Comparison of ENCODE assay signal across 27 mouse cellular contexts in genomic region chr7:28430512-28430911, GRCm38 (mm10). TPM values are rescaled to one million over a fixed set of nuclear protein-coding genes. Genes with fewer than 3 reads are reported as not detected.
A peak's percentile ranks its signal among the peaks of the same experiment; 100 is the strongest.
DNase-seq lines count a peak whose midpoint lies in the region; ATAC-seq lines count a peak whose summit lies in the region.
"Had no signal": no experiment of that assay in that cellular context is flagged by ENCODE, and none has a peak within 500 bp of the region (broad histone marks: within the 10 kb centered on the region; RNA-seq: fewer than 3 reads in every experiment).

No protein-coding gene starts in this region.

- H3K9me3 ChIP-seq in liver, embryonic 15.5 days (replicated peaks) = no peaks in the 10 kb centered on the region
- no peaks in the 10 kb centered on the region for H3K9me3 ChIP-seq in megakaryocyte, embryonic 14.5 days
- no peaks in the 10 kb centered on the region for H3K9me3 ChIP-seq in forebrain, embryonic 12.5 days
- no peaks in the 10 kb centered on the region for H3K9me3 ChIP-seq in forebrain, embryonic 15.5 days
- H3K9me3 ChIP-seq: embryonic facial prominence, embryonic 13.5 days; G1E; hindbrain, embryonic 10.5 days; hindbrain, embryonic 15.5 days; limb, embryonic 12.5 days; midbrain, embryonic 12.5 days had no signal

- ATAC-seq in common myeloid progenitor, adult 5-6 weeks (replicated peaks; ENCODE audit: low read depth, poor library complexity, severe bottlenecking) = 0 out of 2 replicates have a peak, but pooled peaks have one; percentile 26
- no peak for ATAC-seq in liver, embryonic 15.5 days (ENCODE audit: insufficient read depth)
- ATAC-seq in forebrain, embryonic 12.5 days (ENCODE audit: low FRiP score) = no peak
- ATAC-seq in forebrain, embryonic 15.5 days (replicated peaks) = no peak
- ATAC-seq: inflammation-experienced regulatory T-cells, adult 6 months; lung, postnatal 0 days had no signal

- no peak overlapping the region for H3K4me3 ChIP-seq in liver, embryonic 15.5 days (replicated peaks)
- peak overlapping the region; percentile 34 for H3K4me3 ChIP-seq in megakaryocyte, embryonic 14.5 days (replicated peaks)
- no peak overlapping the region for H3K4me3 ChIP-seq in forebrain, embryonic 12.5 days (replicated peaks)
- H3K4me3 ChIP-seq in forebrain, embryonic 15.5 days = no peak overlapping the region
- H3K4me3 ChIP-seq: embryonic facial prominence, embryonic 13.5 days; hindbrain, embryonic 10.5 days; hindbrain, embryonic 15.5 days; left cerebral cortex, adult 2 months; limb, embryonic 12.5 days; midbrain, embryonic 12.5 days had no signal

- 8% methylated on average over 1 of the region's 1 CpGs for WGBS in liver, embryonic 15.5 days (ENCODE audit: insufficient replicate concordance)
- WGBS in forebrain, embryonic 12.5 days = 90% methylated on average over 1 of the region's 1 CpGs
- WGBS in forebrain, embryonic 15.5 days = 87% methylated on average over 1 of the region's 1 CpGs

- peak; percentile 23 for DNase-seq in A20 (ENCODE audit: low read depth, low spot score)
- DNase-seq in urinary bladder, adult 2 months (ENCODE audit: low spot score) = no peak
- DNase-seq: adrenal gland, adult 8-10 months; cerebellum, adult 9-10 months; gastrocnemius, postnatal 36 days; heart, postnatal 14 days; kidney, adult 11 months; kidney, postnatal 14 days; lung, adult 18-20 months; lung, postnatal 4 days; retina, postnatal 1 day; right cerebral cortex, postnatal 14 days had no signal

- peaks cover 66% of the 10 kb centered on the region for H3K4me1 ChIP-seq in liver, embryonic 15.5 days (replicated peaks)
- H3K4me1 ChIP-seq in megakaryocyte, embryonic 14.5 days = peaks cover 75% of the 10 kb centered on the region
- H3K4me1 ChIP-seq in forebrain, embryonic 12.5 days = peaks cover 29% of the 10 kb centered on the region
- H3K4me1 ChIP-seq in forebrain, embryonic 15.5 days = peaks cover 37% of the 10 kb centered on the region

- no peaks in the 10 kb centered on the region for H3K27me3 ChIP-seq in liver, embryonic 15.5 days
- no peaks in the 10 kb centered on the region for H3K27me3 ChIP-seq in megakaryocyte, embryonic 14.5 days (replicated peaks)
- H3K27me3 ChIP-seq in forebrain, embryonic 12.5 days = no peaks in the 10 kb centered on the region
- no peaks in the 10 kb centered on the region for H3K27me3 ChIP-seq in forebrain, embryonic 15.5 days
- H3K27me3 ChIP-seq: embryonic facial prominence, embryonic 13.5 days; hindbrain, embryonic 15.5 days; limb, embryonic 12.5 days; midbrain, embryonic 12.5 days had no signal

- 0 out of 2 replicates have a peak overlapping the region, but pooled peaks have one; percentile 84 for H3K27ac ChIP-seq in liver, embryonic 15.5 days (replicated peaks)
- no peak overlapping the region for H3K27ac ChIP-seq in forebrain, embryonic 12.5 days
- H3K27ac ChIP-seq in forebrain, embryonic 15.5 days (replicated peaks) = no peak overlapping the region
- H3K27ac ChIP-seq: embryonic facial prominence, embryonic 13.5 days; hindbrain, embryonic 10.5 days; hindbrain, embryonic 15.5 days; left cerebral cortex, adult 2 months; limb, embryonic 12.5 days; midbrain, embryonic 12.5 days had no signal

- peaks cover 30% of the 10 kb centered on the region for H3K36me3 ChIP-seq in liver, embryonic 15.5 days (replicated peaks)
- H3K36me3 ChIP-seq in megakaryocyte, embryonic 14.5 days (replicated peaks; ENCODE audit: low read length) = peaks cover 52% of the 10 kb centered on the region
- peaks cover 38% of the 10 kb centered on the region; the same call in 1 of the 2 replicates for H3K36me3 ChIP-seq in forebrain, embryonic 12.5 days (replicated peaks)
- H3K36me3 ChIP-seq in forebrain, embryonic 15.5 days = 0 out of 2 replicates have a peak, but pooled peaks cover 3% of the 10 kb centered on the region
- H3K36me3 ChIP-seq: hindbrain, embryonic 15.5 days had no signal

- no peak overlapping the region for H3K9ac ChIP-seq in liver, embryonic 15.5 days
- no peak overlapping the region for H3K9ac ChIP-seq in forebrain, embryonic 12.5 days
- H3K9ac ChIP-seq in forebrain, embryonic 15.5 days (replicated peaks) = no peak overlapping the region
- H3K9ac ChIP-seq: embryonic facial prominence, embryonic 13.5 days; hindbrain, embryonic 15.5 days; limb, embryonic 12.5 days; midbrain, embryonic 12.5 days had no signal

- peak overlapping the region; percentile 11; the same call in 1 of the 2 replicates for H3K4me2 ChIP-seq in liver, embryonic 15.5 days
- no peak overlapping the region for H3K4me2 ChIP-seq in forebrain, embryonic 12.5 days
- no peak overlapping the region for H3K4me2 ChIP-seq in forebrain, embryonic 15.5 days (replicated peaks)
- H3K4me2 ChIP-seq: embryonic facial prominence, embryonic 13.5 days; hindbrain, embryonic 15.5 days; limb, embryonic 12.5 days; midbrain, embryonic 12.5 days had no signal

RNA-seq across cellular contexts. Expression of gene Gmfg, which starts 6.7 kb away (rescaled TPM):
- 583 and 663 TPM in 2 replicates for total RNA-seq in common myeloid progenitor, adult 5-6 weeks (2017)
- polyA plus RNA-seq in liver, embryonic 15.5 days (2015; fragmentation: Nextera tagmentation; extraction: Ambion mirVana) = 32.4 and 35.6 TPM in 2 replicates
- polyA plus RNA-seq in megakaryocyte, embryonic 14.5 days (2012; ENCODE audit: insufficient read depth, low replicate concordance) = 4.7 and 41.3 TPM in 2 replicates
- polyA plus RNA-seq in forebrain, embryonic 12.5 days (2016; fragmentation: Nextera tagmentation; extraction: Ambion mirVana) = 3.4 and 4.5 TPM in 2 replicates
- polyA plus RNA-seq in urinary bladder, adult 2 months (2012; rRNA removed) = 18.6 and 20.7 TPM in 2 replicates
- 4.0 and 4.7 TPM in 2 replicates for polyA plus RNA-seq in forebrain, embryonic 15.5 days (2015; fragmentation: Nextera tagmentation; extraction: Ambion mirVana)
- polyA plus RNA-seq: C2C12 had no signal

RNA-seq across cellular contexts. Expression of gene Lrfn1, which starts 21.3 kb away (rescaled TPM):
- total RNA-seq in common myeloid progenitor, adult 5-6 weeks (2017) = 2.1 and 2.9 TPM in 2 replicates
- 0.09 and 0.20 TPM in 2 replicates for polyA plus RNA-seq in liver, embryonic 15.5 days (2015; fragmentation: Nextera tagmentation; extraction: Ambion mirVana)
- 3.4 and 4.0 TPM in 2 replicates for polyA plus RNA-seq in megakaryocyte, embryonic 14.5 days (2012; ENCODE audit: insufficient read depth, low replicate concordance)
- 6.7 and 8.8 TPM in 2 replicates for polyA plus RNA-seq in forebrain, embryonic 12.5 days (2016; fragmentation: Nextera tagmentation; extraction: Ambion mirVana)
- polyA plus RNA-seq in urinary bladder, adult 2 months (2012; rRNA removed) = 3.9 and 4.3 TPM in 2 replicates
- polyA plus RNA-seq in forebrain, embryonic 15.5 days (2015; fragmentation: Nextera tagmentation; extraction: Ambion mirVana) = 10.9 and 13.0 TPM in 2 replicates
- polyA plus RNA-seq: C2C12 had no signal

RNA-seq across cellular contexts. Expression of gene Paf1, which starts 37.8 kb away (rescaled TPM):
- total RNA-seq in common myeloid progenitor, adult 5-6 weeks (2017) = 149 and 190 TPM in 2 replicates
- 24.6 and 26.2 TPM in 2 replicates for polyA plus RNA-seq in liver, embryonic 15.5 days (2015; fragmentation: Nextera tagmentation; extraction: Ambion mirVana)
- 38.6 and 78.0 TPM in 2 replicates for polyA plus RNA-seq in megakaryocyte, embryonic 14.5 days (2012; ENCODE audit: insufficient read depth, low replicate concordance)
- polyA plus RNA-seq in forebrain, embryonic 12.5 days (2016; fragmentation: Nextera tagmentation; extraction: Ambion mirVana) = 84.6 and 86.2 TPM in 2 replicates
- polyA plus RNA-seq in urinary bladder, adult 2 months (2012; rRNA removed) = 108 and 130 TPM in 2 replicates
- polyA plus RNA-seq in forebrain, embryonic 15.5 days (2015; fragmentation: Nextera tagmentation; extraction: Ambion mirVana) = 98.0 and 106 TPM in 2 replicates

RNA-seq across cellular contexts. Expression of gene Med29, which starts 38.0 kb away (rescaled TPM):
- 16.6 and 21.3 TPM in 2 replicates for total RNA-seq in common myeloid progenitor, adult 5-6 weeks (2017)
- polyA plus RNA-seq in liver, embryonic 15.5 days (2015; fragmentation: Nextera tagmentation; extraction: Ambion mirVana) = 23.9 and 25.6 TPM in 2 replicates
- polyA plus RNA-seq in megakaryocyte, embryonic 14.5 days (2012; ENCODE audit: insufficient read depth, low replicate concordance) = 15.2 and 24.0 TPM in 2 replicates
- polyA plus RNA-seq in forebrain, embryonic 12.5 days (2016; fragmentation: Nextera tagmentation; extraction: Ambion mirVana) = 43.1 and 43.6 TPM in 2 replicates
- 25.6 and 30.8 TPM in 2 replicates for polyA plus RNA-seq in urinary bladder, adult 2 months (2012; rRNA removed)
- 44.6 and 46.9 TPM in 2 replicates for polyA plus RNA-seq in forebrain, embryonic 15.5 days (2015; fragmentation: Nextera tagmentation; extraction: Ambion mirVana)

RNA-seq across cellular contexts. Expression of gene Zfp36, which starts 50.5 kb away (rescaled TPM):
- total RNA-seq in common myeloid progenitor, adult 5-6 weeks (2017) = 82.7 and 90.0 TPM in 2 replicates
- polyA plus RNA-seq in liver, embryonic 15.5 days (2015; fragmentation: Nextera tagmentation; extraction: Ambion mirVana) = 8.3 and 8.8 TPM in 2 replicates
- 159 and 225 TPM in 2 replicates for polyA plus RNA-seq in megakaryocyte, embryonic 14.5 days (2012; ENCODE audit: insufficient read depth, low replicate concordance)
- 5.1 and 5.5 TPM in 2 replicates for polyA plus RNA-seq in forebrain, embryonic 12.5 days (2016; fragmentation: Nextera tagmentation; extraction: Ambion mirVana)
- 33.5 and 34.1 TPM in 2 replicates for polyA plus RNA-seq in urinary bladder, adult 2 months (2012; rRNA removed)
- 5.6 and 5.7 TPM in 2 replicates for polyA plus RNA-seq in forebrain, embryonic 15.5 days (2015; fragmentation: Nextera tagmentation; extraction: Ambion mirVana)
